Mouse (Mus musculus) embryonic facial prominence, embryonic 15.5 days (tissue): ENCODE measurements around the gene Tcam1. TPM values are rescaled to one million over a fixed set of nuclear protein-coding genes. Genes with fewer than 3 reads are reported as not detected.
A peak's percentile ranks its signal among the peaks of the same experiment; 100 is the strongest.

Experiments
- ATAC-seq: fragments of 200-750 bp; cut with Nextera tagmentation; 2 replicates; pipeline ENCODE4 v1.8.0; 2017; ENCODE audit warnings: low read depth, moderate TSS enrichment; ENCODE audit not compliant: insufficient number of reproducible peaks, low FRiP score, low TSS enrichment
- H3K27ac ChIP-seq: fragments of 300-500 bp; sonication (generic); replicated peaks from 2 replicates; pipeline ENCODE4 v1.5.1; 2015; ENCODE audit warnings: mild to moderate bottlenecking, inconsistent platforms
- H3K27me3 ChIP-seq: fragments of 300-500 bp; sonication (generic); 2 replicates; pipeline ENCODE4 v1.6.1; 2015; ENCODE audit warnings: inconsistent platforms
- H3K36me3 ChIP-seq: fragments of 300-500 bp; sonication (generic); 2 replicates; pipeline ENCODE4 v1.6.1; 2015; ENCODE audit warnings: mild to moderate bottlenecking, inconsistent platforms
- H3K4me1 ChIP-seq: fragments of 300-500 bp; sonication (generic); 2 replicates; pipeline ENCODE4 v1.6.1; 2015; ENCODE audit warnings: inconsistent platforms
- H3K4me2 ChIP-seq: fragments of 300-500 bp; sonication (generic); replicated peaks from 2 replicates; pipeline ENCODE4 v1.6.1; 2015; ENCODE audit warnings: mild to moderate bottlenecking, inconsistent platforms
- H3K4me3 ChIP-seq: fragments of 300-500 bp; sonication (generic); replicated peaks from 2 replicates; pipeline ENCODE4 v1.5.1; 2015; ENCODE audit warnings: mild to moderate bottlenecking, inconsistent platforms
- H3K9ac ChIP-seq: fragments of 300-500 bp; sonication (generic); 2 replicates; pipeline ENCODE4 v1.6.1; 2015; ENCODE audit warnings: inconsistent platforms
- H3K9me3 ChIP-seq: fragments of 300-500 bp; sonication (generic); replicated peaks from 2 replicates; pipeline ENCODE4 v1.6.1; 2016; ENCODE audit warnings: inconsistent platforms
- WGBS: fragments of 180-500 bp; shearing (Covaris S2); methylation state at CpG from one replicate; pipeline ENCODE4 v1.1.7; 2015; 5-methylcytosine and 5-hydroxymethylcytosine counted together
- polyA plus RNA-seq: library from polyadenylated mRNA; unstranded; fragments of >200 nt; fragmentation: Nextera tagmentation; extraction: Ambion mirVana; gene quantifications from 2 replicates; pipeline ENCODE4 v1.2.1, GENCODE M21; 2015

Tcam1 gene
- polyA plus RNA-seq, 1 experiment from 2014 or later, result 0.71 TPM

GRCm38 (mm10) chr11:106265570-106265969 lies 10.9 kb upstream of the Tcam1 start:
- H3K9me3 ChIP-seq, result no peaks in the 10 kb centered on the region
- no peak for ATAC-seq
- 88% methylated on average over 4 of the region's 4 CpGs for WGBS
- no peak overlapping the region for H3K4me3 ChIP-seq
- no peak overlapping the region for H3K4me2 ChIP-seq
- no peak overlapping the region for H3K27ac ChIP-seq
- no peaks in the 10 kb centered on the region for H3K27me3 ChIP-seq
- H3K9ac ChIP-seq, result no peak overlapping the region
- peaks cover 67% of the 10 kb centered on the region for H3K36me3 ChIP-seq
- peaks cover 33% of the 10 kb centered on the region for H3K4me1 ChIP-seq

GRCm38 (mm10) chr11:106266431-106266830 lies 10.0 kb upstream of the Tcam1 start:
- Histone ChIP-seq H3K9ac (no peak overlapping the region), H3K4me2 (peak overlapping the region; percentile 44; the same call in 1 of the 2 replicates), H3K9me3 (no peaks in the 10 kb centered on the region), H3K27ac (peak overlapping the region; percentile 89; the same call in 1 of the 2 replicates), H3K36me3 (peaks cover 59% of the 10 kb centered on the region), H3K4me3 (no peak overlapping the region), H3K4me1 (peaks cover 41% of the 10 kb centered on the region), H3K27me3 (no peaks in the 10 kb centered on the region)
- WGBS, result 89% methylated on average over 10 of the region's 10 CpGs
- no peak for ATAC-seq

GRCm38 (mm10) chr11:106267311-106267852 lies 9.1 kb upstream of the Tcam1 start:
- H3K4me2 ChIP-seq, result peak overlapping the region; percentile 44
- 70% methylated on average over 15 of the region's 15 CpGs for WGBS
- no peaks in the 10 kb centered on the region for H3K9me3 ChIP-seq
- no peak overlapping the region for H3K9ac ChIP-seq
- peak overlapping the region; percentile 29 for H3K4me3 ChIP-seq
- peaks cover 49% of the 10 kb centered on the region for H3K36me3 ChIP-seq
- H3K27ac ChIP-seq, result peak overlapping the region; percentile 89
- no peaks in the 10 kb centered on the region for H3K27me3 ChIP-seq
- peaks cover 42% of the 10 kb centered on the region for H3K4me1 ChIP-seq
- ATAC-seq, result peak; percentile 51

- Histone ChIP-seq H3K9ac (no peak overlapping the region), H3K4me2 (peak overlapping the region; percentile 44), H3K4me3 (peak overlapping the region; percentile 13; the same call in 1 of the 2 replicates), H3K36me3 (peaks cover 44% of the 10 kb centered on the region), H3K27ac (peak overlapping the region; percentile 89), H3K27me3 (no peaks in the 10 kb centered on the region), H3K9me3 (no peaks in the 10 kb centered on the region), H3K4me1 (peaks cover 42% of the 10 kb centered on the region)
- 69% methylated on average over 5 of the region's 5 CpGs for WGBS
- ATAC-seq, result no peak
Observed at GRCm38 (mm10) chr11:106267871-106268270, 8.6 kb upstream of the Tcam1 start.

DNA sequence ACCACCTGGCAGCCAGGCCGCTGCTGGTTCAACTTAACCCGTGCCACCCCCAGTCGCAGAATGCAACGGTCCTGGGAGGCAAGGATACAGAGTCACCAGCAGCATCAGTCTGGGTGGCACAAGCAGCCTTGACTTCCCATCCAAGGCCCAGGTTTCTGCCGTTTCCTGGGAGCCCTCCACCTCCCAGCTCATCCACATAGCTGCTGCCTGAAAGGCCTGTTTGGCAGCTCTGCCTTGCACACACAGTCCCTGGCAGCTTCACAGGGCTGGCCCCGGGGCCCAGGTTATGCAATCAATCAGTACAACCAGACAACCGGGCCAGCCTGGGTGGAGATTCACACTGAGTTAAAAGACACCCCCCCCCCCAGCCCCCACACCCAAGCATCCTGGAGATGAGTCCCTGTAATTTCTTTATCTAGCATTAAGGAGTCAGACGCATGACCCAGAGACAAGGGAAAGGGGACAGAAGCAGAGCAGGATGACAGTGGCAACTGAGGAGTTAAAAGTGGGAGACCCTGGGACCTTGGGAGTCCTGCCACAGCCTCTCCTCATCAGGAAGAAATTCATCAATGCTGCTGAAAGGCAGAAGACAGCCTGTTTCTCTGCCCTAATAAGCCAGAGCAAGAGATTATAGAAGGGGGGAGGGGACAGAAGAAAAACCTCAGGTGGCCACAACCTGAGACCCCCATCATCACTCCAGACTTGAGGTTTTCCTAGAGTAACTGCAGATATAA lies 8.0 kb upstream of the Tcam1 start:
- Histone ChIP-seq H3K9me3 (no peaks in the 10 kb centered on the region), H3K9ac (no peak overlapping the region), H3K4me3 (peak overlapping the region; percentile 13), H3K4me1 (peaks cover 45% of the 10 kb centered on the region), H3K27me3 (no peaks in the 10 kb centered on the region), H3K27ac (peak overlapping the region; percentile 89), H3K4me2 (peak overlapping the region; percentile 44), H3K36me3 (peaks cover 38% of the 10 kb centered on the region)
- 0 out of 2 replicates have a peak, but pooled peaks have one; percentile 15 for ATAC-seq
- 26% methylated on average over 8 of the region's 8 CpGs for WGBS

GRCm38 (mm10) chr11:106269060-106269431 lies 7.4 kb upstream of the Tcam1 start:
- no peak for ATAC-seq
- peaks cover 50% of the 10 kb centered on the region for H3K4me1 ChIP-seq
- H3K9ac ChIP-seq, result no peak overlapping the region
- H3K4me3 ChIP-seq, result peak overlapping the region; percentile 13
- H3K36me3 ChIP-seq, result peaks cover 33% of the 10 kb centered on the region
- 20% methylated on average over 3 of the region's 3 CpGs for WGBS
- no peaks in the 10 kb centered on the region for H3K27me3 ChIP-seq
- peak overlapping the region; percentile 44 for H3K4me2 ChIP-seq
- H3K27ac ChIP-seq, result peak overlapping the region; percentile 89
- H3K9me3 ChIP-seq, result no peaks in the 10 kb centered on the region

- Histone ChIP-seq H3K4me3 (peak overlapping the region; percentile 87), H3K36me3 (peaks cover 11% of the 10 kb centered on the region), H3K27ac (peak overlapping the region; percentile 94), H3K4me1 (peaks cover 69% of the 10 kb centered on the region), H3K9me3 (no peaks in the 10 kb centered on the region), H3K9ac (peak overlapping the region; percentile 98), H3K4me2 (peak overlapping the region; percentile 73), H3K27me3 (no peaks in the 10 kb centered on the region)
- ATAC-seq, result no peak
- WGBS, result 20% methylated on average over 5 of the region's 5 CpGs
Observed at GRCm38 (mm10) chr11:106271131-106271793, 5.2 kb upstream of the Tcam1 start.

DNA sequence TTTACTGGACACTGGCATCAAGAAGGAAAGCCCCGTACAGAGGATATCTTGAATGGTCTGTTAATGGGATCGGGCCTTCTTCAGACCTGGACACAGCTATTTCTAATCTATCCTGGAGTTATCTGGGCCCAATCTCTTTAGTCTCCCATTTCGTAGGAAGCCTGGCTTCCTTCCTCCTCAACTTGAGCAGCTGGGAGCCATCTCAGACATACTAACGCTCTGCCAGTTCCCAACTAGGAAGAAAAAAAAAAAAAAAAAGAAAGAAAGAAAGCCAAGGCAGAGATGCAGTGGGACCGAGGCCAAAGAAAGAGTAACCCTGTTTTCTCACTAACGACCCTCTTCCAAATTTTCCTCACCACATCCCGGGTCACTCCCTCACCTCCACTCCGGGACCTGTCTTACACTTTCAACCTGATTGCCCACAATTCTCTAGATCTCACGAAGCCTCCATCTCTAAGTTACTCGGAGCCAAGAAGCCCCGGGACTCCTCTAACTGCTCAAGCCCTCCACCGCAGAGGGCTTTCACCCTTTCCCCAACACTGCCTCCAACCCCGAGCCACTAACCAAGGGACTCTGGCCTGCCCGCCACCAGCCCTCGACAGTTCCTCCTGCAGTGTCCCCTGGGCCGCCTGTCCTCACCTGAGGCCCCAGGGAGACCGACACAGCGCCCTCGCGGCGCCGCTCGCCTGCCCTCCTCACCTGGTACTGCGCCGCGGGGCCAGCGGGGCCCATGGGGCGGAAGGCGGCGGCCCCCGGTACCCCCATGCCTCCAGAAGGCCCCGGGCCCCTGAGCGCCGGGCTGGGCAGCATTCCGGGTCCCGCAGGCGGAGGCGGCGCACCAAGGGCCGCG lies 4.5 kb upstream of the Tcam1 start:
- WGBS, result under 1% methylated on average over 41 of the region's 41 CpGs
- H3K4me3 ChIP-seq, result peak overlapping the region; percentile 87

GRCm38 (mm10) chr11:106272644-106273310 lies 3.7 kb upstream of the Tcam1 start, which contains the start of gene Smarcd2:
Smarcd2 (minus strand) TSS chr11:106272972.
- peak; percentile 91 for ATAC-seq
- Histone ChIP-seq H3K4me3 (peak within 1 kb of the TSS; percentile 87), H3K27me3 (no peaks in the 10 kb centered on the region), H3K4me2 (peak within 1 kb of the TSS; percentile 73), H3K4me1 (peaks cover 67% of the 10 kb centered on the region), H3K9ac (peak within 1 kb of the TSS; percentile 98), H3K36me3 (no peaks in the 10 kb centered on the region), H3K27ac (peak within 1 kb of the TSS; percentile 94), H3K9me3 (no peaks in the 10 kb centered on the region)
- WGBS, result under 1% methylated on average over 66 of the region's 72 CpGs

More for the DNA sequence above, 4.5 kb upstream of the Tcam1 start:
- no peaks in the 10 kb centered on the region for H3K9me3 ChIP-seq
- H3K27me3 ChIP-seq, result no peaks in the 10 kb centered on the region
- H3K27ac ChIP-seq, result peak overlapping the region; percentile 94
- peaks cover 4% of the 10 kb centered on the region; the same call in 1 of the 2 replicates for H3K36me3 ChIP-seq
- peak; percentile 26 for ATAC-seq
- peak overlapping the region; percentile 73 for H3K4me2 ChIP-seq
- peaks cover 75% of the 10 kb centered on the region for H3K4me1 ChIP-seq
- peak overlapping the region; percentile 98 for H3K9ac ChIP-seq

GRCm38 (mm10) chr11:106273311-106273684 lies 3.2 kb upstream of the Tcam1 start:
- WGBS, result 12% methylated on average over 16 of the region's 16 CpGs
- H3K4me1 ChIP-seq, result peaks cover 62% of the 10 kb centered on the region
- H3K4me2 ChIP-seq, result peak overlapping the region; percentile 73
- H3K9me3 ChIP-seq, result no peaks in the 10 kb centered on the region
- ATAC-seq, result no peak
- H3K36me3 ChIP-seq, result no peaks in the 10 kb centered on the region
- no peaks in the 10 kb centered on the region for H3K27me3 ChIP-seq
- peak overlapping the region; percentile 42 for H3K9ac ChIP-seq
- peak overlapping the region; percentile 87 for H3K4me3 ChIP-seq
- peak overlapping the region; percentile 94 for H3K27ac ChIP-seq
